Mouse (Mus musculus): ENCODE results near the gene Tlk1. TPM values are rescaled to one million over a fixed set of nuclear protein-coding genes. Genes with fewer than 3 reads are reported as not detected.

Gene Tlk1
- 28.2 and 30.4 TPM in 2 replicates for polyA plus RNA-seq (2012; rRNA removed)

GRCm38 (mm10) chr2:70825371-70826051, at the start of gene Tlk1:
Tlk1 (minus strand) TSS chr2:70825728.
- Histone ChIP-seq H3K4me3 (replicated peaks; ENCODE audit: insufficient read depth, low read depth, low read length) (peak within 1 kb of the TSS; percentile 92), H3K27ac (ENCODE audit: insufficient read depth, low read length) (peak within 1 kb of the TSS; percentile 93), H3K27me3 (ENCODE audit: control insufficient read depth, insufficient read depth, low read length) (no peaks in the 10 kb centered on the region), H3K4me1 (ENCODE audit: control insufficient read depth, insufficient read depth, low read length) (no peaks in the 10 kb centered on the region; the same call in 1 of the 2 replicates)
- WGBS = under 1% methylated on average over 67 of the region's 118 CpGs
- peak; percentile 78 to 80 for DNase-seq
- TF ChIP-seq POLR2A (IDR thresholded peaks at IDR 0.05; ENCODE audit: borderline replicate concordance, insufficient read depth, low read length) (0 out of 2 replicates have a peak, but pooled peaks have one; percentile 5), CTCF (IDR thresholded peaks at IDR 0.05; ENCODE audit: borderline replicate concordance, insufficient read depth, low read depth, low read length) (no peak)

- H3K4me3 ChIP-seq (replicated peaks; ENCODE audit: insufficient read depth, low read depth, low read length) = no peak overlapping the region
- no peak for DNase-seq
- no peak for TF ChIP-seq POLR2A (IDR thresholded peaks at IDR 0.05; ENCODE audit: borderline replicate concordance, insufficient read depth, low read length)
- TF ChIP-seq CTCF (IDR thresholded peaks at IDR 0.05; ENCODE audit: borderline replicate concordance, insufficient read depth, low read depth, low read length) = no peak
- H3K4me1 ChIP-seq (ENCODE audit: control insufficient read depth, insufficient read depth, low read length) = no peaks in the 10 kb centered on the region
- no peak overlapping the region for H3K27ac ChIP-seq (ENCODE audit: insufficient read depth, low read length)
- H3K27me3 ChIP-seq (ENCODE audit: control insufficient read depth, insufficient read depth, low read length) = no peaks in the 10 kb centered on the region
- WGBS = 84% methylated on average over 4 of the region's 4 CpGs
Observed at GRCm38 (mm10) chr2:70875129-70875528, 49.6 kb upstream of the Tlk1 start.

DNA sequence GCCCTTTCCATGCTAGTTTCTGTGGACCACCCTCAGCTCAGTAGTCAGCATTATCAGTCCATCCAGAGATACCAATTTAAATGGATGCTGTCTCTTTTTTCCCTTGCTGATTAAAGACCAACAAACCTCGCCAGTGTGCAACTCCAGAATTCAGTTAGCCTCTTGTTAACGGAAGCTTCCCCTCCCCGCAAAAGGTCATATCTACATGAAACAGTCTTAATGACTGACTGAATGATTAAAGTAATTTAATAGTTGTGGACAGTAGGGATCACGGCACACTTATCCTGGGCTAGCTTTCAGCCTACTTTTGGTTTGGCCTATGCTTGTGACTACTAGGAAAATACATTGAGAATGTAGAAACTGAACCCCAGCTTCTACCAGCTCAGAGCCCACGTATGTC, 47.6 kb upstream of the Tlk1 start:
- WGBS = 85% methylated on average over 5 of the region's 5 CpGs
- TF ChIP-seq POLR2A (IDR thresholded peaks at IDR 0.05; ENCODE audit: borderline replicate concordance, insufficient read depth, low read length) = no peak
- no peak for TF ChIP-seq CTCF (IDR thresholded peaks at IDR 0.05; ENCODE audit: borderline replicate concordance, insufficient read depth, low read depth, low read length)
- no peaks in the 10 kb centered on the region for H3K27me3 ChIP-seq (ENCODE audit: control insufficient read depth, insufficient read depth, low read length)
- H3K4me3 ChIP-seq (replicated peaks; ENCODE audit: insufficient read depth, low read depth, low read length) = no peak overlapping the region
- DNase-seq = no peak
- H3K4me1 ChIP-seq (ENCODE audit: control insufficient read depth, insufficient read depth, low read length) = no peaks in the 10 kb centered on the region
- H3K27ac ChIP-seq (ENCODE audit: insufficient read depth, low read length) = no peak overlapping the region

DNA sequence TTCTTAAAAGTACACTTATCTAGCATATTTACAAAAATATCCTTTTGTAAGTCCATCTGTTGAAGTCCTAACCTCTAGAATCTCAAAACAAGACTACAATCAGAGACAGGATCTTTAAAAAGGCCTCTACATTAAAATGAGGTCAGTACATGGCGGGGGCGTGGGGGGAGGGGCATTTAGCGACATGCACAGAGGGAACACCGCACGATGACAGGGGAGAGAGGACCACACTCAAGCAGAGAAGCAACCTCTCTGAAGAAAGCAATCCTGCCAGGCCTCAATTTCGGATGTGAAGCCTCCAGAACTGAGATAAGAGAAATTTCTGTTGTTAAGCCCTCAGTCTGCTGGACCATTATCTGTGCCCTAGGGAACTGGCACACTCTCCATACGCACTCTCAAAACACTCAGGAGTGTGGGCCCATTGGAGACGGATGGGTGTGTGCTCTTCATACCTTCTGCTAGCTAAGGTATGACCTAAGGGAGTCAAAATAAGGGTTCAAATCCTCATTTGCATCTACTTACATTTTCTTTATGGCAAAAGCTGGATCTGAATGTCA, 46.0 kb upstream of the Tlk1 start:
- no peaks in the 10 kb centered on the region for H3K4me1 ChIP-seq (ENCODE audit: control insufficient read depth, insufficient read depth, low read length)
- no peak overlapping the region for H3K27ac ChIP-seq (ENCODE audit: insufficient read depth, low read length)
- no peaks in the 10 kb centered on the region for H3K27me3 ChIP-seq (ENCODE audit: control insufficient read depth, insufficient read depth, low read length)
- TF ChIP-seq POLR2A (IDR thresholded peaks at IDR 0.05; ENCODE audit: borderline replicate concordance, insufficient read depth, low read length) (no peak), CTCF (IDR thresholded peaks at IDR 0.05; ENCODE audit: borderline replicate concordance, insufficient read depth, low read depth, low read length) (no peak)
- no peak for DNase-seq
- 61% methylated on average over 8 of the region's 8 CpGs for WGBS
- no peak overlapping the region for H3K4me3 ChIP-seq (replicated peaks; ENCODE audit: insufficient read depth, low read depth, low read length)

GRCm38 (mm10) chr2:70870819-70871218, 45.3 kb upstream of the Tlk1 start:
- Histone ChIP-seq H3K27me3 (ENCODE audit: control insufficient read depth, insufficient read depth, low read length) (no peaks in the 10 kb centered on the region), H3K4me1 (ENCODE audit: control insufficient read depth, insufficient read depth, low read length) (no peaks in the 10 kb centered on the region), H3K4me3 (replicated peaks; ENCODE audit: insufficient read depth, low read depth, low read length) (no peak overlapping the region), H3K27ac (ENCODE audit: insufficient read depth, low read length) (no peak overlapping the region)
- TF ChIP-seq CTCF (IDR thresholded peaks at IDR 0.05; ENCODE audit: borderline replicate concordance, insufficient read depth, low read depth, low read length) (no peak), POLR2A (IDR thresholded peaks at IDR 0.05; ENCODE audit: borderline replicate concordance, insufficient read depth, low read length) (no peak)
- 72% methylated on average over 6 of the region's 6 CpGs for WGBS
- no peak for DNase-seq

DNA sequence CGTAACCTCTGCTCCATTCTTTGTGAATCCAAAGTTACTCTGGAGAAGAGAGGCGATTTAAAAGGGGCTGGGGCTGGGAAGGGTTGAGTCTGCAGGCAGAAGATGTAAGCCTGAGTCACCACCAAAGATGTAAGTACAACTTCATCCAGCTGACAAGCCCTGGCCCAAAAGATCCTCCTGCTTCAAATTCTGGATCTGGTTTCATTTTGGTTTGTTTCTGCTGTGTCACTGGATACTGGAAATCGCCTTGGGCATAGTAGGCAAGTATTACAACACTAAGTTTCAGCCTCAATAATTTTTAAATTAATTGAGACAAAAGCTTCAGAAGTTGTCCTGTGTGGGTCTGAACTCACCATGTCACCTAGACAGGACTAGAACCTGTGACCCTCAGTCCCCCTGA, 43.6 kb upstream of the Tlk1 start:
- no peak overlapping the region for H3K4me3 ChIP-seq (replicated peaks; ENCODE audit: insufficient read depth, low read depth, low read length)
- H3K4me1 ChIP-seq (ENCODE audit: control insufficient read depth, insufficient read depth, low read length) = no peaks in the 10 kb centered on the region
- no peak for DNase-seq
- H3K27me3 ChIP-seq (ENCODE audit: control insufficient read depth, insufficient read depth, low read length) = no peaks in the 10 kb centered on the region
- H3K27ac ChIP-seq (ENCODE audit: insufficient read depth, low read length) = no peak overlapping the region
- TF ChIP-seq POLR2A (IDR thresholded peaks at IDR 0.05; ENCODE audit: borderline replicate concordance, insufficient read depth, low read length) (no peak), CTCF (IDR thresholded peaks at IDR 0.05; ENCODE audit: borderline replicate concordance, insufficient read depth, low read depth, low read length) (no peak)
- 83% methylated on average over 3 of the region's 3 CpGs for WGBS

DNA sequence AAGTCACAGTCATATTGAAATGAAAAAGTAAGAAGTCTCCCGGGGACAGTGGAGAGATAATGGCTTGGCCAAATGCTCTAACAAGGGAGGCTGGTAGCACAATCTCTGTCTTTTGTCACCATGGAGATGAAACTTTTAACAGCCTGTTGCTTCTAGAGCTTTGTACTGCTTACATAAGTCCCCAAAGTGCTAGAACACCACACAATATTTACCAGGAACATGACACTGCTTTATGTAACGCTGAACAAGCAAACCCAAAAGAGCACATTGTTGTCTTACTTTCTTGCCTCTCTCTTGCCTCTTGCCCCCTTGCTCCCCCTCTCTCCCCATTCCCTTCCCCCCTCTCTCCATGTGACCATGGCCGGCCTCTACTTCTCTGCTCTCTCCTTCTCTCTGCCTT, 41.7 kb upstream of the Tlk1 start:
- Histone ChIP-seq H3K4me3 (replicated peaks; ENCODE audit: insufficient read depth, low read depth, low read length) (no peak overlapping the region), H3K4me1 (ENCODE audit: control insufficient read depth, insufficient read depth, low read length) (no peaks in the 10 kb centered on the region), H3K27ac (ENCODE audit: insufficient read depth, low read length) (no peak overlapping the region), H3K27me3 (ENCODE audit: control insufficient read depth, insufficient read depth, low read length) (no peaks in the 10 kb centered on the region)
- WGBS = 73% methylated on average over 3 of the region's 3 CpGs
- no peak for DNase-seq
- TF ChIP-seq POLR2A (IDR thresholded peaks at IDR 0.05; ENCODE audit: borderline replicate concordance, insufficient read depth, low read length) (no peak), CTCF (IDR thresholded peaks at IDR 0.05; ENCODE audit: borderline replicate concordance, insufficient read depth, low read depth, low read length) (no peak)

DNA sequence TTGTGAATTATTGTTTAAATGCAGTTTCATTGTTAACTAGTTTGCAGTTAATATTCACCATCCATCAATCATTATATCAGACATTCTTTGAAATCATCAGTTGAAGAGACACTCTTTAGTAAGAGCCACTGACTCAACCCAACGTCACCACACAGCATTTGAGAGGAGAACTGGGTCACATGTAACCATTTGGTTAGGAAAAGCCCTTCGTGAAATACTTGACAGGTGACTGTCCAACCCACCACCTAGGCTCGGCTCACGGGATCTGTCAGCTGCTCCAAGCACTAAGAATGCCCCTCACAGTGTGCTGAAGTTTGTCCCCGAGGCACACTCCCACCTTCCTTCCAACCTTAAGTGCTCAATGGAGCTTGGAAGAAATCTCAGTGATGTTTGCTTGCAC, 37.4 kb upstream of the Tlk1 start:
- DNase-seq = no peak
- H3K4me3 ChIP-seq (replicated peaks; ENCODE audit: insufficient read depth, low read depth, low read length) = no peak overlapping the region
- H3K27me3 ChIP-seq (ENCODE audit: control insufficient read depth, insufficient read depth, low read length) = no peaks in the 10 kb centered on the region
- 85% methylated on average over 5 of the region's 5 CpGs for WGBS
- no peaks in the 10 kb centered on the region for H3K4me1 ChIP-seq (ENCODE audit: control insufficient read depth, insufficient read depth, low read length)
- TF ChIP-seq POLR2A (IDR thresholded peaks at IDR 0.05; ENCODE audit: borderline replicate concordance, insufficient read depth, low read length) (no peak), CTCF (IDR thresholded peaks at IDR 0.05; ENCODE audit: borderline replicate concordance, insufficient read depth, low read depth, low read length) (no peak)
- H3K27ac ChIP-seq (ENCODE audit: insufficient read depth, low read length) = no peak overlapping the region

Data from cerebellum, adult 2 months (tissue).